Mouse (Mus musculus): Measurements from ENCODE around the gene Rtcb. TPM values are rescaled to one million over a fixed set of nuclear protein-coding genes. Genes with fewer than 3 reads are reported as not detected.

Gene Rtcb
- polyA plus RNA-seq, 1 experiment from 2014 or later, result 237 TPM

GRCm38 (mm10) chr10:85967411-85968156 lies 10.0 kb upstream of the Rtcb start:
- WGBS, result 64% methylated on average over 17 of the region's 17 CpGs
- Histone ChIP-seq H3K36me3 (replicated peaks) (no peaks in the 10 kb centered on the region), H3K27me3 (replicated peaks; ENCODE audit: low read depth, poor library complexity, severe bottlenecking) (no peaks in the 10 kb centered on the region), H3K4me3 (no peak overlapping the region), H3K9me3 (no peaks in the 10 kb centered on the region), H3K4me1 (0 out of 2 replicates have a peak, but pooled peaks cover 2% of the 10 kb centered on the region), H3K27ac (replicated peaks) (no peak overlapping the region)
- no peak for DNase-seq (ENCODE audit: low spot score)

GRCm38 (mm10) chr10:85966476-85966875 lies 8.9 kb upstream of the Rtcb start:
- Histone ChIP-seq H3K4me1 (0 out of 2 replicates have a peak, but pooled peaks cover 2% of the 10 kb centered on the region), H3K4me3 (no peak overlapping the region), H3K27ac (replicated peaks) (no peak overlapping the region), H3K9me3 (no peaks in the 10 kb centered on the region), H3K36me3 (replicated peaks) (no peaks in the 10 kb centered on the region), H3K27me3 (replicated peaks; ENCODE audit: low read depth, poor library complexity, severe bottlenecking) (no peaks in the 10 kb centered on the region)
- DNase-seq (ENCODE audit: low spot score), result no peak
- WGBS, result 62% methylated on average over 2 of the region's 2 CpGs

GRCm38 (mm10) chr10:85964316-85964715 lies 6.7 kb upstream of the Rtcb start:
- Histone ChIP-seq H3K27me3 (replicated peaks; ENCODE audit: low read depth, poor library complexity, severe bottlenecking) (no peaks in the 10 kb centered on the region), H3K9me3 (no peaks in the 10 kb centered on the region), H3K36me3 (replicated peaks) (no peaks in the 10 kb centered on the region), H3K27ac (replicated peaks) (no peak overlapping the region), H3K4me3 (no peak overlapping the region), H3K4me1 (0 out of 2 replicates have a peak, but pooled peaks cover 2% of the 10 kb centered on the region)
- no peak for DNase-seq (ENCODE audit: low spot score)
- WGBS, result 88% methylated on average over 7 of the region's 7 CpGs

GRCm38 (mm10) chr10:85962897-85963296 lies 5.3 kb upstream of the Rtcb start:
- Histone ChIP-seq H3K4me3 (no peak overlapping the region), H3K27me3 (replicated peaks; ENCODE audit: low read depth, poor library complexity, severe bottlenecking) (no peaks in the 10 kb centered on the region), H3K4me1 (0 out of 2 replicates have a peak, but pooled peaks cover 2% of the 10 kb centered on the region), H3K27ac (replicated peaks) (no peak overlapping the region), H3K36me3 (replicated peaks) (no peaks in the 10 kb centered on the region), H3K9me3 (no peaks in the 10 kb centered on the region)
- DNase-seq (ENCODE audit: low spot score), result no peak
- 78% methylated on average over 9 of the region's 9 CpGs for WGBS

- H3K4me3 ChIP-seq, result peak overlapping the region; percentile 96
- H3K36me3 ChIP-seq (replicated peaks), result peaks cover 36% of the 10 kb centered on the region
- WGBS, result 7% methylated on average over 20 of the region's 20 CpGs
- no peaks in the 10 kb centered on the region for H3K9me3 ChIP-seq
- no peaks in the 10 kb centered on the region for H3K27me3 ChIP-seq (replicated peaks; ENCODE audit: low read depth, poor library complexity, severe bottlenecking)
- peak overlapping the region; percentile 92 for H3K27ac ChIP-seq (replicated peaks)
- peaks cover 6% of the 10 kb centered on the region for H3K4me1 ChIP-seq
- DNase-seq (ENCODE audit: low spot score), result peak; percentile 15
Observed at GRCm38 (mm10) chr10:85956871-85957419, 678 bp downstream of the Rtcb start.

GRCm38 (mm10) chr10:85954429-85954828 lies 3.2 kb downstream of the Rtcb start:
- DNase-seq (ENCODE audit: low spot score), result no peak
- H3K27me3 ChIP-seq (replicated peaks; ENCODE audit: low read depth, poor library complexity, severe bottlenecking), result no peaks in the 10 kb centered on the region
- no peak overlapping the region for H3K4me3 ChIP-seq
- WGBS, result 86% methylated on average over 2 of the region's 2 CpGs
- no peaks in the 10 kb centered on the region for H3K9me3 ChIP-seq
- no peak overlapping the region for H3K27ac ChIP-seq (replicated peaks)
- peaks cover 6% of the 10 kb centered on the region for H3K4me1 ChIP-seq
- H3K36me3 ChIP-seq (replicated peaks), result peaks cover 61% of the 10 kb centered on the region

- Histone ChIP-seq H3K4me1 (peaks cover 6% of the 10 kb centered on the region), H3K4me3 (no peak overlapping the region), H3K27me3 (replicated peaks; ENCODE audit: low read depth, poor library complexity, severe bottlenecking) (no peaks in the 10 kb centered on the region), H3K27ac (replicated peaks) (no peak overlapping the region), H3K9me3 (no peaks in the 10 kb centered on the region), H3K36me3 (replicated peaks) (peaks cover 71% of the 10 kb centered on the region)
- WGBS, result 89% methylated on average over 3 of the region's 3 CpGs
- DNase-seq (ENCODE audit: low spot score), result no peak
Observed at GRCm38 (mm10) chr10:85953401-85953800, 4.2 kb downstream of the Rtcb start.

GRCm38 (mm10) chr10:85951765-85952443 lies 5.7 kb downstream of the Rtcb start:
- no peak for DNase-seq (ENCODE audit: low spot score)
- Histone ChIP-seq H3K9me3 (no peaks in the 10 kb centered on the region), H3K36me3 (replicated peaks) (peaks cover 85% of the 10 kb centered on the region), H3K4me3 (no peak overlapping the region), H3K4me1 (peaks cover 6% of the 10 kb centered on the region), H3K27ac (replicated peaks) (no peak overlapping the region), H3K27me3 (replicated peaks; ENCODE audit: low read depth, poor library complexity, severe bottlenecking) (no peaks in the 10 kb centered on the region)
- 91% methylated on average over 6 of the region's 6 CpGs for WGBS

- H3K4me1 ChIP-seq, result no peaks in the 10 kb centered on the region
- H3K27me3 ChIP-seq (replicated peaks; ENCODE audit: low read depth, poor library complexity, severe bottlenecking), result no peaks in the 10 kb centered on the region
- DNase-seq (ENCODE audit: low spot score), result no peak
- H3K4me3 ChIP-seq, result no peak overlapping the region
- WGBS, result 94% methylated on average over 8 of the region's 8 CpGs
- peaks cover 99% of the 10 kb centered on the region for H3K36me3 ChIP-seq (replicated peaks)
- no peaks in the 10 kb centered on the region for H3K9me3 ChIP-seq
- H3K27ac ChIP-seq (replicated peaks), result no peak overlapping the region
Observed at GRCm38 (mm10) chr10:85948483-85949196, 9.0 kb downstream of the Rtcb start.

GRCm38 (mm10) chr10:85936280-85936965 lies 21.2 kb downstream of the Rtcb start:
- 96% methylated on average over 6 of the region's 6 CpGs for WGBS
- DNase-seq (ENCODE audit: low spot score), result no peak
- peaks cover 65% of the 10 kb centered on the region for H3K36me3 ChIP-seq (replicated peaks)
- no peak overlapping the region for H3K27ac ChIP-seq (replicated peaks)
- H3K4me3 ChIP-seq, result no peak overlapping the region
- H3K9me3 ChIP-seq, result peaks cover 10% of the 10 kb centered on the region
- no peaks in the 10 kb centered on the region for H3K4me1 ChIP-seq
- H3K27me3 ChIP-seq (replicated peaks; ENCODE audit: low read depth, poor library complexity, severe bottlenecking), result no peaks in the 10 kb centered on the region

- H3K4me1 ChIP-seq, result peaks cover 20% of the 10 kb centered on the region
- no peak for DNase-seq (ENCODE audit: low spot score)
- WGBS, result 92% methylated on average over 11 of the region's 11 CpGs
- H3K36me3 ChIP-seq (replicated peaks), result 0 out of 2 replicates have a peak, but pooled peaks cover under 1% of the 10 kb centered on the region
- H3K27me3 ChIP-seq (replicated peaks; ENCODE audit: low read depth, poor library complexity, severe bottlenecking), result peaks cover 36% of the 10 kb centered on the region
- H3K9me3 ChIP-seq, result no peaks in the 10 kb centered on the region
- H3K27ac ChIP-seq (replicated peaks), result no peak overlapping the region
- no peak overlapping the region for H3K4me3 ChIP-seq
Observed at GRCm38 (mm10) chr10:85929962-85930361, 27.7 kb downstream of the Rtcb start.

- no peak overlapping the region for H3K27ac ChIP-seq (replicated peaks)
- H3K4me3 ChIP-seq, result peak overlapping the region; percentile 65
- no peak for DNase-seq (ENCODE audit: low spot score)
- H3K36me3 ChIP-seq (replicated peaks), result no peaks in the 10 kb centered on the region
- peaks cover 20% of the 10 kb centered on the region for H3K4me1 ChIP-seq
- 56% methylated on average over 11 of the region's 11 CpGs for WGBS
- H3K27me3 ChIP-seq (replicated peaks; ENCODE audit: low read depth, poor library complexity, severe bottlenecking), result peaks cover 36% of the 10 kb centered on the region
- H3K9me3 ChIP-seq, result no peaks in the 10 kb centered on the region
Observed at GRCm38 (mm10) chr10:85929208-85929591, 28.4 kb downstream of the Rtcb start.

Measured in embryonic facial prominence, embryonic 10.5 days (tissue).